Mouse (Mus musculus) MEL (cell line): Measurements from ENCODE around the gene Klf2. TPM values are rescaled to one million over a fixed set of nuclear protein-coding genes. Genes with fewer than 3 reads are reported as not detected.

Source experiments
- DNase-seq: peaks from one replicate; pipeline ENCODE4 v3.0.0; 2011; ENCODE audit warnings: low read depth, low spot score
- H3K27ac ChIP-seq: 2 replicates; pipeline ENCODE4 v1.5.1; 2012; ENCODE audit warnings: low read depth, mild to moderate bottlenecking, control low read depth, low read length, moderate library complexity; ENCODE audit not compliant: control insufficient read depth
- H3K27me3 ChIP-seq, 2 experiments: fragments of 150-350 bp in 1 of 2; sonication (generic) in 1 of 2; 2 replicates each; pipeline ENCODE4 v1.6.1; 2012; ENCODE audit warnings: low read length in 2 of 2, mild to moderate bottlenecking in 2 of 2, improper control_type of control experiment in 1 of 2, moderate library complexity in 1 of 2; ENCODE audit not compliant: insufficient read depth in 2 of 2, control insufficient read depth in 1 of 2
- H3K36me3 ChIP-seq, 2 experiments: 2 replicates each; pipeline ENCODE4 v1.6.1; 2012 to 2014; ENCODE audit warnings: low read length in 2 of 2, improper control_type of control experiment in 1 of 2, inconsistent platforms in 1 of 2, mild to moderate bottlenecking in 1 of 2; ENCODE audit not compliant: insufficient read depth in 2 of 2, control insufficient read depth in 1 of 2
- H3K4me1 ChIP-seq, 2 experiments: fragments of 150-350 bp in 1 of 2; sonication (generic) in 1 of 2; 2 replicates each; pipeline ENCODE4 v1.6.1; 2012; ENCODE audit warnings: low read length in 2 of 2, improper control_type of control experiment in 1 of 2, mild to moderate bottlenecking in 1 of 2; ENCODE audit not compliant: insufficient read depth in 2 of 2, control insufficient read depth in 1 of 2
- H3K4me3 ChIP-seq, 2 experiments: fragments of 150-350 bp in 1 of 2; sonication (generic) in 1 of 2; 2 replicates each; pipeline ENCODE4 v1.5.1; 2012; ENCODE audit warnings: low read depth in 2 of 2, low read length in 2 of 2, mild to moderate bottlenecking in 2 of 2, moderate library complexity in 2 of 2, control low read depth in 1 of 2, improper control_type of control experiment in 1 of 2; ENCODE audit not compliant: control insufficient read depth in 1 of 2, insufficient read depth in 1 of 2
- H3K79me2 ChIP-seq: 2 replicates; pipeline ENCODE4 v1.6.1; 2012; ENCODE audit warnings: mild to moderate bottlenecking, low read length, moderate library complexity; ENCODE audit not compliant: control insufficient read depth, poor library complexity, insufficient read depth
- H3K9ac ChIP-seq: 2 replicates; pipeline ENCODE4 v1.6.1; 2012; ENCODE audit warnings: low read depth, mild to moderate bottlenecking, control low read depth, low read length, moderate library complexity; ENCODE audit not compliant: control insufficient read depth, poor library complexity, severe bottlenecking
- H3K9me3 ChIP-seq: fragments of 150-350 bp; sonication (generic); replicated peaks from 2 replicates; pipeline ENCODE4 v1.6.1; 2012; ENCODE audit warnings: mild to moderate bottlenecking, low read length, improper control_type of control experiment, moderate library complexity; ENCODE audit not compliant: insufficient read depth
- CHD2 ChIP-seq: IDR thresholded peaks from 2 replicates; pipeline ENCODE4 v1.6.1; 2011; ENCODE audit warnings: low read length, improper control_type of control experiment
- E2F4 ChIP-seq: IDR thresholded peaks from 2 replicates; pipeline ENCODE4 v1.6.1; 2011; ENCODE audit warnings: low read depth, low read length, improper control_type of control experiment, borderline replicate concordance
- ELF1 ChIP-seq: IDR thresholded peaks from 2 replicates; pipeline ENCODE4 v1.6.1; 2014; ENCODE audit warnings: low read depth, mild to moderate bottlenecking, inconsistent platforms, low read length, improper control_type of control experiment, moderate library complexity
- GABPA ChIP-seq: IDR thresholded peaks from 2 replicates; pipeline ENCODE4 v1.6.1; 2012; ENCODE audit warnings: low read depth, mild to moderate bottlenecking, inconsistent platforms, low read length, improper control_type of control experiment, moderate library complexity
- JUND ChIP-seq: IDR thresholded peaks from 2 replicates; pipeline ENCODE4 v1.6.1; 2011; ENCODE audit warnings: low read depth, mild to moderate bottlenecking, improper control_type of control experiment, low read length
- MAX ChIP-seq: IDR thresholded peaks from 2 replicates; pipeline ENCODE4 v1.6.1; 2011; ENCODE audit warnings: low read length, improper control_type of control experiment
- MAZ ChIP-seq: IDR thresholded peaks from 2 replicates; pipeline ENCODE4 v1.6.1; 2012; ENCODE audit warnings: low read depth, mild to moderate bottlenecking, inconsistent platforms, low read length, improper control_type of control experiment
- MEF2A ChIP-seq: IDR thresholded peaks from 2 replicates; pipeline ENCODE4 v1.6.1; 2014; ENCODE audit warnings: low read depth, mild to moderate bottlenecking, inconsistent platforms, low read length, improper control_type of control experiment; ENCODE audit not compliant: poor library complexity, insufficient replicate concordance, severe bottlenecking; ENCODE audit errors: extremely low read depth
- MXI1 ChIP-seq: IDR thresholded peaks from 2 replicates; pipeline ENCODE4 v1.6.1; 2011; ENCODE audit warnings: mild to moderate bottlenecking, low read depth, low read length, improper control_type of control experiment
- MYB ChIP-seq: IDR thresholded peaks from 2 replicates; pipeline ENCODE4 v1.6.1; 2011; ENCODE audit warnings: mild to moderate bottlenecking, low read depth, low read length, improper control_type of control experiment
- MYC ChIP-seq: IDR thresholded peaks from 2 replicates; pipeline ENCODE4 v1.6.1; 2011; ENCODE audit warnings: low read depth, mild to moderate bottlenecking, low read length, improper control_type of control experiment, moderate library complexity
- NRF1 ChIP-seq: IDR thresholded peaks from 2 replicates; pipeline ENCODE4 v1.6.1; 2014; ENCODE audit warnings: low read depth, mild to moderate bottlenecking, inconsistent platforms, low read length, improper control_type of control experiment, moderate library complexity; ENCODE audit not compliant: poor library complexity, insufficient read depth, severe bottlenecking
- RCOR1 ChIP-seq: IDR thresholded peaks from 2 replicates; pipeline ENCODE4 v1.6.1; 2012; ENCODE audit warnings: low read depth, mild to moderate bottlenecking, inconsistent platforms, low read length, improper control_type of control experiment
- SIN3A ChIP-seq: IDR thresholded peaks from 2 replicates; pipeline ENCODE4 v1.6.1; 2012; ENCODE audit warnings: low read length, improper control_type of control experiment, inconsistent platforms
- TBP ChIP-seq: IDR thresholded peaks from 2 replicates; pipeline ENCODE4 v1.8.0; 2011; ENCODE audit warnings: low read depth, low read length, improper control_type of control experiment
- USF1 ChIP-seq: IDR thresholded peaks from 2 replicates; pipeline ENCODE4 v1.6.1; 2014; ENCODE audit warnings: low read depth, mild to moderate bottlenecking, inconsistent platforms, low read length, improper control_type of control experiment, moderate library complexity
- ZKSCAN1 ChIP-seq: IDR thresholded peaks from 2 replicates; pipeline ENCODE4 v1.6.1; 2012; ENCODE audit warnings: low read depth, mild to moderate bottlenecking, inconsistent platforms, low read length, improper control_type of control experiment, moderate library complexity
- polyA plus RNA-seq, 2 experiments: library from polyadenylated mRNA; stranded (reverse) in 1 of 2; unstranded in 1 of 2; fragments of >175 nt in 1 of 2; fragments of >200 nt in 1 of 2; gene quantifications; 2 replicates each; pipeline versions ENCODE4 v1.2.1 to v1.2.4; 2012; ENCODE audit warnings: low replicate concordance in 2 of 2, low read depth in 1 of 2; ENCODE audit not compliant: insufficient read length in 2 of 2, insufficient read depth in 1 of 2, missing spikeins in 1 of 2
- total RNA-seq: library from RNA; depleted of rRNA; stranded (reverse); fragments of 300-350 nt; gene quantifications from 2 replicates; pipeline ENCODE4 v1.2.3, GENCODE M21; 2012

Gene Klf2
- total and polyA plus RNA-seq, 3 experiments = not detected

DNA sequence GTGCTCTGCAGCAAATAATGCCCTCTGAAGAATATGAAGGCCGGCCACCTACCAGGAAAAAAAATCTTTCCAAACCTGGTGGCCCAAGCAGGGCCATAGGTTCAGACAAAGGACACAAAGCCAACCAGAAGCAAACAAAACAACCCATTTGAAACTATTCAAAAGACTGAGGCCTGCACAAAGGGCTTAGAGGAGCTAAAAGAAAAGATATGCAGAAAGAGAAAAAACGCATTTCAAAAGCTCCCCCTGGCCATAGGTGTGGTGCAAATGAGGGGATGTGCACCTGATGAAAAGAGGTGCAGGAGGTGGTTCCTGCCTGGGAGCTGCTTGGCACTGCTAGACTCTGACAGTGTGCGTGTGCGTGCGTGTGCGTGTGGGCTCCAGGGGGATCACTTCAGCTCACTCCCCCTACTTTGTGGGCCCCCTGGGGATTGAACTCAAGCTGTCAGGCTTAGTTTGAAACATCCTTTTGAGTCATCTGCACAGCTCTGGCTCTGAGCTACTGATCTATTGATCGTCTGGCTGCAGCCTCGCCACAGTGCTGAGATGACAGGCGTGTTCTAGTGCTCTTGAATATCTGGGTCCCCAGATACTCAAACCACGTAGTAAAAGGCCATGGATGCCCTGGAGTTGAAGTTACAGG is 2.7 kb upstream of the Klf2 start:
- H3K27ac ChIP-seq = no peak overlapping the region
- H3K27me3 ChIP-seq = peaks cover 0 to 4% of the 10 kb centered on the region in 2 experiments; a peak in 2 of 4 replicates
- no peaks in the 10 kb centered on the region for H3K36me3 ChIP-seq
- DNase-seq = no peak
- no peaks in the 10 kb centered on the region for H3K79me2 ChIP-seq
- H3K9ac ChIP-seq = no peak overlapping the region
- TF ChIP-seq USF1 (no peak), E2F4 (no peak), RCOR1 (no peak), MAZ (no peak), NRF1 (no peak), ZKSCAN1 (no peak), GABPA (no peak), ELF1 (no peak), CHD2 (no peak), MYB (no peak), MEF2A (no peak), MYC (no peak), SIN3A (no peak), JUND (no peak), MAX (no peak)
- no peak overlapping the region for H3K4me3 ChIP-seq
- H3K4me1 ChIP-seq = peaks cover 0 to 8% of the 10 kb centered on the region in 2 experiments; a peak in 2 of 4 replicates
- no peaks in the 10 kb centered on the region for H3K9me3 ChIP-seq

DNA sequence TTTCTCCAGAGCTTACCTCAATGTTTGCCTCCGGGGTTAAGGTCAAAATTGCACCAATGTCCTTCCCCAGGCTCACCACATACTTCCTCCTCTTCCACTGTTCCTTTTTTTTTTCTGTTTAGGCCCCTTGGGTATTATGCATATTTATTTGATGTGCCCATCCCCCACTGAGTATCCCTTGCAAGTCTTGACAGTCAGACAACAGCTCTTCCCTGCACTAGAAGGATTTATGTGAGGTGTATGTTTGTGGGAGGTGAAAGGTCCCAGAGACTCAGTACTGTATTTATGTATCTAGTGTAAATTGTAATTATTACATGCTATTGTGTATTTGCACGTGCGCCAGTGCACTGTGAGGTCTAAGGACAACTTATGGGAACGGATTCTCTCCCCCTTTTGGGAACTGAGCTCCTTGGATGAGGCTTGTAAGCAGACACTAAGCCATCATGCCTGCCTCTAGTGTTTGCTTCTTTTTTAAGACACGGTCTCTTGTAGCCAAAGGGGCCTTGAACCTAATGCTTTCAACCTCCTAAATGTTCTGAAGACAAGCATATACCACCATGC is 1.0 kb upstream of the Klf2 start:
- Histone ChIP-seq H3K27ac (no peak overlapping the region), H3K79me2 (no peaks in the 10 kb centered on the region), H3K9ac (no peak overlapping the region), H3K4me3 (no peak overlapping the region), H3K27me3 (peaks cover 0 to 2% of the 10 kb centered on the region in 2 experiments; a peak in 2 of 4 replicates), H3K4me1 (peaks cover 0 to 12% of the 10 kb centered on the region in 2 experiments; a peak in 2 of 4 replicates), H3K36me3 (no peaks in the 10 kb centered on the region), H3K9me3 (no peaks in the 10 kb centered on the region)
- no peak for DNase-seq
- no peak for TF ChIP-seq GABPA
- TF ChIP-seq TBP = no peak
- TF ChIP-seq NRF1 = no peak
- no peak for TF ChIP-seq MXI1
